Mouse (Mus musculus) liver, embryonic 11.5 days (tissue): ENCODE measurements around the gene Tcp11l2. TPM values are rescaled to one million over a fixed set of nuclear protein-coding genes. Genes with fewer than 3 reads are reported as not detected.

Experiments
- ATAC-seq: fragments of 200-750 bp; cut with Nextera tagmentation; replicated peaks from 2 replicates; pipeline ENCODE4 v1.8.0; 2017; ENCODE audit warnings: moderate number of reproducible peaks, mild to moderate bottlenecking, moderate TSS enrichment, moderate library complexity; ENCODE audit not compliant: low FRiP score
- DNase-seq: peaks from one replicate; pipeline ENCODE4 v3.0.0-alpha.2; 2017; ENCODE audit warnings: low spot score
- H3K27ac ChIP-seq: fragments of 300-500 bp; sonication (generic); 2 replicates; pipeline ENCODE4 v1.5.1; 2014; ENCODE audit warnings: mild to moderate bottlenecking, low read depth, low read length, control low read depth
- H3K27me3 ChIP-seq: fragments of 300-500 bp; sonication (generic); replicated peaks from 2 replicates; pipeline ENCODE4 v1.6.1; 2014; ENCODE audit warnings: low read length, mixed read lengths; ENCODE audit not compliant: control insufficient read depth, insufficient read depth
- H3K36me3 ChIP-seq: fragments of 300-500 bp; sonication (generic); 2 replicates; pipeline ENCODE4 v1.6.1; 2014; ENCODE audit warnings: mild to moderate bottlenecking, low read length, moderate library complexity, mixed read lengths; ENCODE audit not compliant: control insufficient read depth, insufficient read depth
- H3K4me1 ChIP-seq: fragments of 300-500 bp; sonication (generic); replicated peaks from 2 replicates; pipeline ENCODE4 v1.6.1; 2014; ENCODE audit warnings: low read length, mixed read lengths; ENCODE audit not compliant: control insufficient read depth, insufficient read depth
- H3K4me2 ChIP-seq: fragments of 300-500 bp; sonication (generic); 2 replicates; pipeline ENCODE4 v1.6.1; 2014; ENCODE audit warnings: mild to moderate bottlenecking, control low read depth, moderate library complexity
- H3K4me3 ChIP-seq: fragments of 300-500 bp; sonication (generic); 2 replicates; pipeline ENCODE4 v1.5.1; 2014; ENCODE audit warnings: low read depth, low read length, control low read depth
- H3K9ac ChIP-seq: fragments of 300-500 bp; sonication (generic); 2 replicates; pipeline ENCODE4 v1.6.1; 2014; ENCODE audit warnings: low read depth, low read length, control low read depth
- H3K9me3 ChIP-seq: fragments of 300-500 bp; sonication (generic); 2 replicates; pipeline ENCODE4 v1.6.1; 2016; ENCODE audit warnings: low read length, inconsistent platforms, mixed read lengths; ENCODE audit not compliant: control insufficient read depth
- WGBS: fragments of 180-500 bp; shearing (Covaris S2); extraction: QIAGEN DNeasy Blood & Tissue Kit; methylation state at CpG from one replicate; pipeline ENCODE4 v1.1.7; 2014; 5-methylcytosine and 5-hydroxymethylcytosine counted together
- polyA plus RNA-seq: library from polyadenylated mRNA; unstranded; fragments of >200 nt; fragmentation: Nextera tagmentation; extraction: Ambion mirVana; gene quantifications from 2 replicates; pipeline ENCODE4 v1.2.1, GENCODE M21; 2014

Tcp11l2 gene
- polyA plus RNA-seq, 1 experiment from 2014 or later = 4.7 TPM

GRCm38 (mm10) chr10:84648911-84649310 is 72.5 kb downstream of the Tcp11l2 start:
- Histone ChIP-seq H3K4me3 (no peak overlapping the region), H3K27ac (no peak overlapping the region), H3K9me3 (no peaks in the 10 kb centered on the region), H3K4me1 (no peaks in the 10 kb centered on the region), H3K27me3 (no peaks in the 10 kb centered on the region), H3K36me3 (peaks cover 10% of the 10 kb centered on the region), H3K4me2 (no peak overlapping the region), H3K9ac (no peak overlapping the region)
- DNase-seq (no peak), ATAC-seq (no peak)
- WGBS = 60% methylated on average over 4 of the region's 4 CpGs

GRCm38 (mm10) chr10:84654029-84654428 is 77.6 kb downstream of the Tcp11l2 start:
- no peak for ATAC-seq
- WGBS = 77% methylated on average over 4 of the region's 4 CpGs

GRCm38 (mm10) chr10:84654731-84655130 is 78.3 kb downstream of the Tcp11l2 start:
- H3K9ac ChIP-seq = no peak overlapping the region
- peaks cover 7% of the 10 kb centered on the region for H3K36me3 ChIP-seq
- H3K27ac ChIP-seq = no peak overlapping the region
- no peak overlapping the region for H3K4me2 ChIP-seq
- no peak overlapping the region for H3K4me3 ChIP-seq
- WGBS = 83% methylated on average over 4 of the region's 4 CpGs
- no peaks in the 10 kb centered on the region for H3K4me1 ChIP-seq
- no peaks in the 10 kb centered on the region for H3K27me3 ChIP-seq
- ATAC-seq = no peak
- no peaks in the 10 kb centered on the region for H3K9me3 ChIP-seq
- DNase-seq = no peak

More at GRCm38 (mm10) chr10:84654029-84654428, 77.6 kb downstream of the Tcp11l2 start:
- H3K27me3 ChIP-seq = no peaks in the 10 kb centered on the region
- H3K4me2 ChIP-seq = no peak overlapping the region
- H3K4me3 ChIP-seq = no peak overlapping the region
- no peaks in the 10 kb centered on the region for H3K4me1 ChIP-seq
- H3K36me3 ChIP-seq = peaks cover 7% of the 10 kb centered on the region
- no peak overlapping the region for H3K27ac ChIP-seq
- no peak overlapping the region for H3K9ac ChIP-seq
- H3K9me3 ChIP-seq = no peaks in the 10 kb centered on the region
- no peak for DNase-seq

- Histone ChIP-seq H3K9ac (no peak overlapping the region), H3K27ac (no peak overlapping the region), H3K4me2 (no peak overlapping the region), H3K4me1 (no peaks in the 10 kb centered on the region), H3K27me3 (no peaks in the 10 kb centered on the region), H3K9me3 (no peaks in the 10 kb centered on the region), H3K4me3 (no peak overlapping the region), H3K36me3 (peaks cover 9% of the 10 kb centered on the region)
- 82% methylated on average over 4 of the region's 4 CpGs for WGBS
- no peak for DNase-seq
- no peak for ATAC-seq
Observed at GRCm38 (mm10) chr10:84656618-84657017, 80.2 kb downstream of the Tcp11l2 start.

GRCm38 (mm10) chr10:84657437-84658087 is 81.1 kb downstream of the Tcp11l2 start:
- Histone ChIP-seq H3K4me3 (no peak overlapping the region), H3K4me1 (no peaks in the 10 kb centered on the region), H3K27me3 (no peaks in the 10 kb centered on the region), H3K36me3 (peaks cover 11% of the 10 kb centered on the region), H3K4me2 (no peak overlapping the region), H3K9me3 (no peaks in the 10 kb centered on the region), H3K9ac (no peak overlapping the region), H3K27ac (no peak overlapping the region)
- no peak for ATAC-seq
- no peak for DNase-seq
- WGBS = 58% methylated on average over 6 of the region's 6 CpGs

GRCm38 (mm10) chr10:84658088-84658848 is 81.8 kb downstream of the Tcp11l2 start:
- H3K27ac ChIP-seq = no peak overlapping the region
- H3K4me2 ChIP-seq = no peak overlapping the region
- no peak overlapping the region for H3K4me3 ChIP-seq
- no peak overlapping the region for H3K9ac ChIP-seq
- H3K27me3 ChIP-seq = no peaks in the 10 kb centered on the region
- ATAC-seq (no peak), DNase-seq (no peak)
- WGBS = 53% methylated on average over 18 of the region's 18 CpGs
- no peaks in the 10 kb centered on the region for H3K4me1 ChIP-seq
- H3K36me3 ChIP-seq = peaks cover 6% of the 10 kb centered on the region; the same call in 1 of the 2 replicates
- no peaks in the 10 kb centered on the region for H3K9me3 ChIP-seq

GRCm38 (mm10) chr10:84659281-84659680 is 82.9 kb downstream of the Tcp11l2 start:
- Histone ChIP-seq H3K4me3 (no peak overlapping the region), H3K36me3 (peaks cover 8% of the 10 kb centered on the region; the same call in 1 of the 2 replicates), H3K9ac (no peak overlapping the region), H3K9me3 (no peaks in the 10 kb centered on the region), H3K4me1 (no peaks in the 10 kb centered on the region), H3K27me3 (no peaks in the 10 kb centered on the region), H3K4me2 (no peak overlapping the region), H3K27ac (no peak overlapping the region)
- 91% methylated on average over 3 of the region's 3 CpGs for WGBS
- no peak for DNase-seq
- no peak for ATAC-seq

- no peaks in the 10 kb centered on the region for H3K9me3 ChIP-seq
- H3K27ac ChIP-seq = no peak overlapping the region
- H3K4me2 ChIP-seq = no peak overlapping the region
- peaks cover 8% of the 10 kb centered on the region; the same call in 1 of the 2 replicates for H3K36me3 ChIP-seq
- ATAC-seq (no peak), DNase-seq (no peak)
- H3K4me1 ChIP-seq = no peaks in the 10 kb centered on the region
- 95% methylated on average over 6 of the region's 6 CpGs for WGBS
- H3K9ac ChIP-seq = no peak overlapping the region
- no peak overlapping the region for H3K4me3 ChIP-seq
- no peaks in the 10 kb centered on the region for H3K27me3 ChIP-seq
Observed at GRCm38 (mm10) chr10:84662138-84662537, 85.7 kb downstream of the Tcp11l2 start.
